Mouse (Mus musculus) small intestine, adult 2 months (tissue): Measurements from ENCODE around the gene Hsd17b14. TPM values are rescaled to one million over a fixed set of nuclear protein-coding genes. Genes with fewer than 3 reads are reported as not detected.
"Not testable (repeated sequence)": the region's sequence is repeated elsewhere in the genome, so short reads cannot be mapped to it uniquely, and the experiment has no call there.

Experiments
- H3K27ac ChIP-seq: fragments of 200-500 bp; 2 replicates; pipeline ENCODE4 v1.5.1; 2012; ENCODE audit warnings: low read depth, low read length, control low read depth, inconsistent platforms; ENCODE audit not compliant: insufficient read depth
- H3K27me3 ChIP-seq: fragments of 200-500 bp; 2 replicates; pipeline ENCODE4 v1.6.1; 2012; ENCODE audit warnings: mild to moderate bottlenecking, moderate library complexity, low read length, inconsistent platforms; ENCODE audit not compliant: control insufficient read depth, insufficient read depth
- H3K36me3 ChIP-seq: fragments of 200-500 bp; 2 replicates; pipeline ENCODE4 v1.6.1; 2012; ENCODE audit warnings: mild to moderate bottlenecking, low read length, control low read depth, inconsistent platforms; ENCODE audit not compliant: control insufficient read depth, insufficient read depth
- H3K4me1 ChIP-seq: fragments of 200-500 bp; 2 replicates; pipeline ENCODE4 v1.6.1; 2012; ENCODE audit warnings: low read length, inconsistent platforms, mixed read lengths; ENCODE audit not compliant: control insufficient read depth, insufficient read depth, insufficient read length
- H3K4me3 ChIP-seq: fragments of 200-500 bp; 2 replicates; pipeline ENCODE4 v1.5.1; 2012; ENCODE audit warnings: low read depth, mild to moderate bottlenecking, control low read depth, inconsistent platforms, low read length, moderate library complexity
- CTCF ChIP-seq: fragments of 200-500 bp; IDR thresholded peaks from 2 replicates; pipeline ENCODE4 v1.5.1; 2012; ENCODE audit warnings: low read depth, mild to moderate bottlenecking, control low read depth, inconsistent platforms, low read length, moderate library complexity, mixed read lengths; ENCODE audit not compliant: insufficient replicate concordance, insufficient read length; ENCODE audit errors: extremely low read depth
- POLR2A ChIP-seq: fragments of 200-500 bp; IDR thresholded peaks from 2 replicates; pipeline ENCODE4 v1.6.1; 2012; ENCODE audit warnings: low read depth, mild to moderate bottlenecking, control low read depth, inconsistent platforms, low read length, moderate library complexity
- WGBS: fragments of 180-500 bp; shearing (Covaris S2); methylation state at CpG from one replicate; pipeline ENCODE4 v1.1.7; 2018; 5-methylcytosine and 5-hydroxymethylcytosine counted together
- polyA plus RNA-seq: library from polyadenylated mRNA; depleted of rRNA; stranded (reverse); fragments of >200 nt; gene quantifications from 2 replicates; pipeline ENCODE4 v1.2.3, GENCODE M21; 2012; rRNA removed

Gene Hsd17b14
- 0.20 and 0.25 TPM in 2 replicates for polyA plus RNA-seq

DNA sequence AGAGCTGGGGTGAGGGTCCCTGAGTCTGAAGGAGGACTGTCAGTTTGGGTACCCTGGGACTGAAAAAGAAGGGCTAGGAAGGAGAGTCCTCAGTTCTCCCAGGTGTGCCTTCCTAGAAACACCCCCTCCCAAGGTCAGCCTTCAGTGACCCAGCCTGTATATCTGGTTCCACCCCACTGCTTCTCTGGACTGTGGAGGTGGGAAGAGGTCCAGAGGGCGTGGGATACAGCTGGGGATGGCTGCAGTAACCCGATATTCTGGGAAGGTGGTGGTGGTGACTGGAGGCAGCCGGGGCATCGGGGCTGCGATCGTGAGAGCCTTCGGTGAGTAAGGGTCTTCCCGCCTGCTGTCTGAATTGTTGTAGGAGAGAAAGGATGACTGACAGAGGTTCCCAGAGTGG, at the start of gene Hsd17b14:
Gene Hsd17b14 (plus strand): TSS at position 150 of the 400 bp plus-strand sequence.
- H3K27ac ChIP-seq, result no peak within 1 kb of the TSS
- H3K4me1 ChIP-seq, result no peaks in the 10 kb centered on the region
- no peaks in the 10 kb centered on the region for H3K27me3 ChIP-seq
- H3K36me3 ChIP-seq, result no peaks in the 10 kb centered on the region
- TF ChIP-seq CTCF (no peak), POLR2A (no peak)
- WGBS, result 51% methylated on average over 8 of the region's 8 CpGs
- no peak within 1 kb of the TSS for H3K4me3 ChIP-seq

DNA sequence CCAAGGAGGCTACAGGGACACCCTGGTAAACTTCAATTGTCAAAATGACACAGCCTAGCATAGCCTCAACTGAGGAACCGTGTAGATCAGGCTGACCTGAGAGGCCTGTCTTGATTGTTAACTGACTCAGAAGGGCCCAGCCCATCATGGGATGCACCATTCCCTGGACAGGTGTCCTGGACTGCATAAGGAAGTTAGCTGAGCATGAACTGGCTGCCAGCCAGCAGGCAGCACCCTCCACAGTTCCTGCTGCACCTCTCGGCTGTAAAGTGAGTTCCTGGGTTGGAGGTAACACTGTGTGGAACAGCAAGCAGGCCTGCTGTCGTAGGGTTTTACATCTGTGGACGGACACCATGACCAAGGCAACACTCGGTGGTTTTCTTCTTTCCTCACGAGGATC, 47.1 kb upstream of the Hsd17b14 start:
- Histone ChIP-seq H3K4me1 (peaks cover 10% of the 10 kb centered on the region; the same call in 1 of the 2 replicates), H3K36me3 (peaks cover 14% of the 10 kb centered on the region), H3K4me3 (peak overlapping the region; percentile 13), H3K27ac (peak overlapping the region; percentile 72), H3K27me3 (no peaks in the 10 kb centered on the region)
- TF ChIP-seq CTCF (no peak), POLR2A (no peak)
- WGBS, result 27% methylated on average over 6 of the region's 6 CpGs

DNA sequence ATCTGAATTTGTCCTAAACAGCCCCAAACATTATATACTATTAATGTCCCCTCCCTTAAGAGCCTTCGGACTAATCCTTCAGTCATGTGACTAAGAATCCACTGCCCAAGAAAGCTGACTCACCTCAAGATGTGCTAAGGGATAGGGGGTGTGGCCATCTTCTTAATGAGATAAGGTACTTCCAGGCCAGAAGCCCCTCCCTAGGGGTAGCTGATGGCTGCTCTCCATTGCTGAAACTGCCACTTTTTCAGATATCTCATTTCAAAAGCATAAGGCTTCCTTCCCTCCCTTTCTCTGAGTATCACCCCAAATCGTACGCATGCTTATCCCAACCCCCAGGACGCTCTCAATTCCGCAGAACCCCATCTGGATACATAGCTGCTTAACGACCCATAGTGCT, 46.1 kb upstream of the Hsd17b14 start:
- Histone ChIP-seq H3K36me3 (peaks cover 10% of the 10 kb centered on the region), H3K4me1 (peaks cover 10% of the 10 kb centered on the region; the same call in 1 of the 2 replicates), H3K4me3 (peak overlapping the region; percentile 82; the same call in 1 of the 2 replicates), H3K27ac (peak overlapping the region; percentile 72), H3K27me3 (no peaks in the 10 kb centered on the region)
- 52% methylated on average over 6 of the region's 6 CpGs for WGBS
- TF ChIP-seq POLR2A (no peak), CTCF (no peak)

DNA sequence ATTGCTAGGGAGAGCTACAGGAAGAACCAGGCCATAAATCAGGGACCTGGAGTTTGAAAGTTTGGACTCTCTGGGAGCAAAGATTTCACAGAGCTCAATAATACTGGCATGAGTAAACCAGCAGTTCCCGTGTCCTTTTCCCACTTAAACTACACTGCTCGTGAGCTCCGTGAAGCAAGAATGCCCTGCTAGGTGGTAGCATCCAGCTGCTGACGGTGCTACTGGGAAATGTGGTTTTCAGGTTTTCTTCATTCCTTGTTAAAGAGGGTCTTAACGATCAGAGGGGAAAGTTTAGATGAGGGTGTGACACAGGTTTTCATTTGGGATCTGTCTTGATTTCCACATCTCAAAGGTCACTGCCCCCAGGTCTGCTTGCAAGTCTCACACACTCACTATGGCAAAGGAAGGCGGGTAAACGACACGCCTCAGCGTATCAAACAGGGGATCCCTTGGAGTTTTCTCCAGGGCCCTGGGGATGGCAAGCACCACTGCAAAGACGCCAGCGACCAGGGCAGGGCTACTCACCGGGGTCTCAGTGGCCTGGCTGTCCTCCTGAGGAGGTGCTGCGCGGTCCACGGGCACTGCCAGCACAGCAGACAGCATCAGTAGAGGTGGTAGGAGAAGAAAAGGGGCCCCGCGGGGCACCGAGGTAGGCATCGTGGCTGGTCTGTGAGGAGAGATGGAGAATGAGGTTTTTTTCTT, 45.4 kb upstream of the Hsd17b14 start:
- H3K27ac ChIP-seq, result peak overlapping the region; percentile 72
- no peaks in the 10 kb centered on the region for H3K27me3 ChIP-seq
- no peak for TF ChIP-seq POLR2A
- TF ChIP-seq CTCF, result no peak
- peak overlapping the region; percentile 82 for H3K4me3 ChIP-seq
- 5% methylated on average over 19 of the region's 19 CpGs for WGBS
- H3K36me3 ChIP-seq, result peaks cover 10% of the 10 kb centered on the region
- H3K4me1 ChIP-seq, result peaks cover 10% of the 10 kb centered on the region; the same call in 1 of the 2 replicates

- Histone ChIP-seq H3K4me1 (peaks cover 10% of the 10 kb centered on the region; the same call in 1 of the 2 replicates), H3K27me3 (no peaks in the 10 kb centered on the region), H3K27ac (peak within 1 kb of the TSS; percentile 72), H3K4me3 (peak within 1 kb of the TSS; percentile 82), H3K36me3 (peaks cover 10% of the 10 kb centered on the region)
- TF ChIP-seq CTCF (peak; percentile 11; the same call in 1 of the 2 replicates), POLR2A (peak; percentile 85)
- WGBS, result under 1% methylated on average over 44 of the region's 44 CpGs
Observed at GRCm38 (mm10) chr7:45509912-45510787, 44.5 kb upstream of the Hsd17b14 start, which contains the start of gene Nucb1. Gene Nucb1, minus strand, starts transcription at chr7:45510406.

- no peaks in the 10 kb centered on the region for H3K36me3 ChIP-seq
- H3K27me3 ChIP-seq, result no peaks in the 10 kb centered on the region
- peaks cover 2% of the 10 kb centered on the region; the same call in 1 of the 2 replicates for H3K4me1 ChIP-seq
- H3K27ac ChIP-seq, result no peak overlapping the region
- WGBS, result 89% methylated on average over 7 of the region's 7 CpGs
- no peak overlapping the region for H3K4me3 ChIP-seq
- TF ChIP-seq CTCF (no peak), POLR2A (no peak)
Observed at GRCm38 (mm10) chr7:45514411-45514810, 40.3 kb upstream of the Hsd17b14 start.

- H3K4me3 ChIP-seq, result no peak overlapping the region
- no peak overlapping the region for H3K27ac ChIP-seq
- TF ChIP-seq CTCF, result no peak
- no peak for TF ChIP-seq POLR2A
- no peaks in the 10 kb centered on the region for H3K27me3 ChIP-seq
- 59% methylated on average over 16 of the region's 16 CpGs for WGBS
- 0 out of 2 replicates have a peak, but pooled peaks cover 3% of the 10 kb centered on the region for H3K4me1 ChIP-seq
- H3K36me3 ChIP-seq, result no peaks in the 10 kb centered on the region
Observed at GRCm38 (mm10) chr7:45515436-45515835, 39.3 kb upstream of the Hsd17b14 start.

DNA sequence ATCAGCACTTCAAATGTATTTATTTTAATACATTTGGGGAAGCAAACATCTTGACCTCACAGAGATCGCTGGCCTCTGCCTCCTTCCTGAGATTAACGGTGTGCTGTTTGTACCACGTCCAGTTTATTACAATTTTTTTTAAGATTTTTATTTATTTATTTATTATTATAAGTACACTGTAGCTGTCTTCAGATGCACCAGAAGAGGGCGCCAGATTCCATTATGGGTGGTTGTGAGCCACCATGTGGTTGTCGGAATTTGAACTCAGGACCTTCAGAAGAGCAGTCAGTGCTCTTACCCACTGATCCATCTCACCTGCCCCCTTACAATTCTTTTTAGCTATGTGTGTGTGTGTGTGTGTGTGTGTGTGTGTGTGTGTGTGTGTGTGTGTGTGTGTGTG, 37.8 kb upstream of the Hsd17b14 start:
- H3K27ac ChIP-seq, H3K4me3 ChIP-seq, H3K27me3 ChIP-seq, H3K4me1 ChIP-seq, H3K36me3 ChIP-seq: not testable (repeated sequence)
- WGBS, result 60% methylated on average over 5 of the region's 5 CpGs
